Mouse (Mus musculus): ENCODE data around the gene Ctsm. TPM values are rescaled to one million over a fixed set of nuclear protein-coding genes. Genes with fewer than 3 reads are reported as not detected.
"Not testable (repeated sequence)": the region's sequence is repeated elsewhere in the genome, so short reads cannot be mapped to it uniquely, and the experiment has no call there.

Ctsm gene
- not detected in 2 replicates for polyA plus RNA-seq (2012)

DNA sequence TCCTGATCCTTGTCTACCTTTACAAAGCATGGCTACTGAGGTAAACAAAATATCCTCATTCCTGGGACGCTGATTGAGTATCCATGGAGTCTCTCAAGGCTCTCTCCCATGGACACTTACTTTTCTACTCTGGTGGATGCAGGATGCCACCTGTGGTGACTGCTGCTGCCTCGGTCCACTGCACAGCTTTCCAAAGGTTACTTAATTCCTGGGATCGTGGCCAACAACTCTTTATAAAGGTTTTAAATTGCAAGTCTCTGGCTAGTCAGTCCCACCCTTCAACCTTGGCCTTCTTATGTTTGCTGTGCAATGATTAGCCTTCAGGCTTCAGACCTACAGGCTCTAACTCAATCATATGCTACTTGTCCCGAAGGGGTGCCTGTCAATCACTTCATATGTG lies at the start of gene Ctsm:
Gene Ctsm (minus strand): TSS at position 209 of the 400 bp plus-strand sequence.
- no peak for TF ChIP-seq GATA1 (IDR thresholded peaks at IDR 0.05; ENCODE audit: low read length)

DNA sequence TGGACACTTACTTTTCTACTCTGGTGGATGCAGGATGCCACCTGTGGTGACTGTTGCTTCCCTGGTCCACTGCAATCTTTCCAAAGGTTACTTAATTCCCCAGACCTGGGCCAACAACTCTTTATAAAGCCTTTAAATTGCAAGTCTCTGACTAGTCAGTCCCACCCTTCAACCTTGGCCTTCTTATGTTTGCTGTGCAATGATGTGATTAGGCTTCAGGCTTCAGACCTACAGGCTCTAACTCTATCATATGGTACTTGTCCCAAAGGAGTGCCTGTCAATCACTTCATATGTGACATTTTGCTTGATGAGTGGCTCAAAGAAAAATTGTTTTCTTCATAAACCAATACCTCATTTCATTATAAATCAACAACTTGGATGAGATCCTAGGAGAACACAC lies 28.4 kb upstream of the Ctsm start, which contains the start of gene Cts3:
Gene Cts3 (minus strand): TSS at position 101 of the 400 bp plus-strand sequence.
- no peak for TF ChIP-seq GATA1 (IDR thresholded peaks at IDR 0.05; ENCODE audit: low read length)

DNA sequence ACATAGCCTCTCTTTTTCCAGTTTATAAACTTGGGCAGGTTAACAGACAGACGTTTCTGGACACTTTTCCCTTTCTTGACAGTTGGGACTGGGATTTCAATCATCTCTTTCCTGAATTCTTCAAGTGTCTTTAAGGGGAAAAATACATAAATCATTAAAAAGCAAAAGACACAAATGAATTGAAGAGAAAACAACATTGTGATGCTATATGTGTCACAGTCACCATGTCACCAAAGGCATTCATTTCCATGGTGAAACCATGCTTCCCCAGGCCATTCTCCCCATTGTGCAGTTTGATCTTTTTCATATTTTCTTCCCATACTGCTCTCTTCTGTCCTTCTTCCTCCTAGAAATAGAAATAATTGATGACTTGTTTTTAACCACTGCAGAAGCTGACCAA lies 26.4 kb upstream of the Ctsm start, which contains the start of gene Gm49352:
Gene Gm49352 (minus strand): TSS at position 101 of the 400 bp plus-strand sequence.
- not testable (repeated sequence) for TF ChIP-seq GATA1 (IDR thresholded peaks at IDR 0.05; ENCODE audit: low read length)

Other genes with a start within 250 kb of the Ctsm start
- not detected in 2 replicates for gene Cts7, start 183.6 kb downstream of the Ctsm start, polyA plus RNA-seq (2012)
- not detected in 2 replicates for gene Gm49352, start 26.3 kb upstream of the Ctsm start, polyA plus RNA-seq (2012)
- gene Cts3, start 28.3 kb upstream of the Ctsm start, polyA plus RNA-seq (2012) = not detected in 2 replicates

Data from G1E-ER4 (cell line).